Mouse (Mus musculus) bone marrow macrophage, adult 2 months (primary cell): ENCODE measurements around the gene Olfr342. TPM values are rescaled to one million over a fixed set of nuclear protein-coding genes. Genes with fewer than 3 reads are reported as not detected.

ENCODE experiments used
- H3K27ac ChIP-seq: 2 replicates; pipeline ENCODE4 v1.5.1; 2012; ENCODE audit warnings: low read depth, low read length; ENCODE audit not compliant: insufficient read depth
- H3K4me1 ChIP-seq: 2 replicates; pipeline ENCODE4 v1.6.1; 2012; ENCODE audit warnings: low read length; ENCODE audit not compliant: control insufficient read depth, insufficient read depth
- H3K4me3 ChIP-seq: 2 replicates; pipeline ENCODE4 v1.5.1; 2012; ENCODE audit warnings: mild to moderate bottlenecking, low read length, moderate library complexity; ENCODE audit not compliant: insufficient read depth
- CTCF ChIP-seq: IDR thresholded peaks from 2 replicates; pipeline ENCODE4 v1.5.1; 2012; ENCODE audit warnings: low read depth, mild to moderate bottlenecking, low read length, moderate library complexity
- POLR2A ChIP-seq: IDR thresholded peaks from 2 replicates; pipeline ENCODE4 v1.6.1; 2012; ENCODE audit warnings: mild to moderate bottlenecking, low read depth, low read length, borderline replicate concordance
- polyA plus RNA-seq: library from polyadenylated mRNA; stranded (reverse); fragments of >200 nt; gene quantifications from 2 replicates; pipeline ENCODE4 v1.2.4, GENCODE M21; 2012; ENCODE audit not compliant: missing spikeins, insufficient read depth, insufficient read length

Gene Olfr342
- polyA plus RNA-seq: not detected in 2 replicates

GRCm38 (mm10) chr2:36524698-36525097 lies at the start of gene Olfr342:
Olfr342 (plus strand) TSS chr2:36524998.
- no peaks in the 10 kb centered on the region for H3K4me1 ChIP-seq
- no peak within 1 kb of the TSS for H3K27ac ChIP-seq
- TF ChIP-seq CTCF (no peak), POLR2A (no peak)
- H3K4me3 ChIP-seq: no peak within 1 kb of the TSS

GRCm38 (mm10) chr2:36482368-36482767 lies 42.4 kb upstream of the Olfr342 start, which contains the start of gene Olfr341:
Olfr341 (minus strand) TSS chr2:36482468.
- H3K4me1 ChIP-seq: no peaks in the 10 kb centered on the region
- H3K4me3 ChIP-seq: no peak within 1 kb of the TSS
- H3K27ac ChIP-seq: no peak within 1 kb of the TSS
- TF ChIP-seq POLR2A (no peak), CTCF (no peak)

- TF ChIP-seq CTCF (no peak), POLR2A (no peak)
- Histone ChIP-seq H3K27ac (no peak overlapping the region), H3K4me3 (no peak overlapping the region), H3K4me1 (no peaks in the 10 kb centered on the region)
Observed at GRCm38 (mm10) chr2:36565156-36565555, 40.4 kb downstream of the Olfr342 start.

DNA sequence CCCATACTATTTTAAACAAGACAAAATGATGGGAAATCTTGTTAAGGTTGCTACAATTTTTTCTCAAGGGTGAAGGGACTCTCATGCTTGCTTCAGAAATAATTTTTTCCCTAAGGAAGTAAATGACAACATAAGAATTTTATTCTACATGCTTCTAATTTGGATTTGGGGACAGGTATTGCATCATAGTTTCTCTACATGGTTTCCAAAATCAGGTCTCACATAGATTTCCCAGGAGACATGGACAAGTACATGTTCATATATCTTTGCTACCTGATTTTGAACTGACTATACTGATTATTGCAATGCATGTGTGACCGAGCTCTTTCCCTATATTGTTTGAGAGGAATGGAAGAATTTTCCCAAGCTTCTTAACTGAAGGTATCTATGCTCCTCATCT lies 41.6 kb downstream of the Olfr342 start, which contains the start of gene Olfr344:
Gene Olfr344, plus strand, starts transcription at position 301 of the 400 bp plus-strand sequence.
- TF ChIP-seq POLR2A (no peak), CTCF (no peak)
- no peak within 1 kb of the TSS for H3K4me3 ChIP-seq
- H3K4me1 ChIP-seq: no peaks in the 10 kb centered on the region
- no peak within 1 kb of the TSS for H3K27ac ChIP-seq

DNA sequence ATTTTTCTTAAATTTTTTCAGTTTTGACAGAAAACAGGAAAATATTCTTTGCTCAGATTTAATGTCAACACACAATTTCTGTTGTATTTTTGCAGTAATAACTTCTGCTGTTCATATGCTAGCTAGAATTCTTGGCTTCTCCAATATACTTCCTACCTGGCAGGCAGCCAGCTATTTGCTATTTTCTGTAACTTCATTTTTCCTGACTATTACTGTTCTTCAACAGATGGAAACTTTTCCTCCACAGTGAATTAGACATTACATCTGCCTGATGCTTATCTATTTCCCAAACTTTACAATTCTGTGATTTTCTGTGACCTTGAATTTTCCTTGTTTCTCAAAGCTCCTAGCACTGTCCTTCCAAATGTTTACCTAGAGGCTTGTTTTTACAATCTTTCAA lies 42.2 kb downstream of the Olfr342 start:
- TF ChIP-seq CTCF: no peak
- no peak for TF ChIP-seq POLR2A
- H3K27ac ChIP-seq: no peak overlapping the region
- no peak overlapping the region for H3K4me3 ChIP-seq
- no peaks in the 10 kb centered on the region for H3K4me1 ChIP-seq

DNA sequence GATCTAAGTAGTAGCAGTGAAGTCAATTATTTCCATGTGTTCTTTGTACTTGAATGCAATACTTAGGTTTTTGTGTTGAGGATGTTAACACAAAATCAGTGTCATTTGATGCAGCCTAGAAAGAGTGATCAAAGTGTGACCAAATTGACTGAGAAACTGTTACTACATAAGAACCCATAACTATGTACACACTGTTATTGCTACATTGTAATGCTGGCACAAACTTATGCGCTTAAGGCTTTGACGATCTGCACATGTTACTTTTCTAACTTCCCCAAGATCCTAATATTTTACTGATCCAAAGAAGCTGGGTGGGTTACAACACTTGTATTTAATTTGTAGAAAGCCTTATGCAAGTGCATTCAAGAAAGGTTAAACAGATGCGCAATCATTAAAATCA lies 43.0 kb downstream of the Olfr342 start:
- Histone ChIP-seq H3K27ac (no peak overlapping the region), H3K4me1 (no peaks in the 10 kb centered on the region), H3K4me3 (no peak overlapping the region)
- TF ChIP-seq POLR2A (no peak), CTCF (no peak)

Other genes with a start within 250 kb of the Olfr342 start
- gene Olfr338, start 151.5 kb upstream of the Olfr342 start, polyA plus RNA-seq: not detected in 2 replicates
- not detected in 2 replicates for gene Olfr339, start 106.1 kb upstream of the Olfr342 start, polyA plus RNA-seq
- not detected in 2 replicates for gene Olfr340, start 72.4 kb upstream of the Olfr342 start, polyA plus RNA-seq
- not detected in 2 replicates for gene Olfr341, start 42.5 kb upstream of the Olfr342 start, polyA plus RNA-seq
- gene Olfr344, start 41.7 kb downstream of the Olfr342 start, polyA plus RNA-seq: 0.07 and 0.17 TPM in 2 replicates
- not detected in 2 replicates for gene Olfr345, start 115.0 kb downstream of the Olfr342 start, polyA plus RNA-seq
- not detected in 2 replicates for gene Olfr346, start 160.8 kb downstream of the Olfr342 start, polyA plus RNA-seq
- not detected in 2 replicates for gene Olfr347, start 206.9 kb downstream of the Olfr342 start, polyA plus RNA-seq